Mouse (Mus musculus) stomach, postnatal 0 days (tissue): ENCODE measurements around the gene Tmem101.

ENCODE experiments used
- CTCF ChIP-seq: IDR thresholded peaks from 2 replicates; pipeline ENCODE4 v1.5.1; 2016; ENCODE audit warnings: antibody characterized with exemption, low read depth, mild to moderate bottlenecking, moderate library complexity
- EP300 ChIP-seq: optimal IDR thresholded peaks from 2 replicates; pipeline ENCODE3; 2016; ENCODE audit warnings: antibody characterized with exemption

DNA sequence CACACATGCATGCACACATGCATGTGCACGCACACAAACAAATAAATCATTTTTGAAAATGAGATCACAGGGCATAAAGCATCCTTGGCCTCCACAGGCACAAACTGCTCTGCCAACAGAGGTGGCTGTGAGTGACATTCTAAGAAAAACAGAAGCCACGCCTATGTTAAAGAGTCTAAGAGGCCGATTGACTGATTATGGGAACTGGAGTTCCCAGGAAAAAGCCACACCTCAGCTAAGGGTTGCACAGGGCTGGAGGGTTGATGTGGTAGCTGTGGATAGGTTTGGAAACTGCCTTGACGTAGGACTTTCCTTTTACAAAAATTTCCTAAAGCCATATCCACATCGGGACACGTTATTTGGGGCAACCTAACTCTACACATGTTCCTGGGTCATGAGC, 38.8 kb downstream of the Tmem101 start:
- TF ChIP-seq CTCF (no peak), EP300 (no peak)
